Mouse (Mus musculus) retina, postnatal 7 days (tissue): Measurements from ENCODE around the gene Tmem200a.
"Not testable (repeated sequence)": the region's sequence is repeated elsewhere in the genome, so short reads cannot be mapped to it uniquely, and the experiment has no call there.

Source experiments
- DNase-seq: peaks from one replicate; pipeline ENCODE4 v3.0.0-alpha.2; 2012; ENCODE audit warnings: low read depth, low spot score

The Tmem200a gene

DNA sequence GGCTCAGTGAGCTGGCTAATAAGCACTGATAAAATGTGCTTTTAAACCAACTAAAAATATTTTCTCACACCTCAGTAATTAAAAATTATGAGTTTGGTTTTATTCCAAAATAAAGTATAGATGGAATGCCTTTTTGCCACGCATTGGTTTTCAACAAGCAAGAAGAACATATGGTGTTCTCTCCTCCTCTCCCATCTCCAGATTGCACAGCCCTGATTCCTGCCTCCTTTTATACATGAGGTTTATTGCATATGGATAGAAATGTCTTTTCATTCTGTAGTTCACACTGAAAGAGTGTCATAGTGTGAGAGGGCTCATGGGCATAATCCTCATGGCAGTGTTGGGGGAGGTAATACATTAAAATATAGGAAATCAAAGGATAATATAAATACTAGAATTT lies 96.2 kb downstream of the Tmem200a start:
- DNase-seq = no peak

- DNase-seq = no peak
These were observed 116.0 kb downstream of the Tmem200a start for GRCm38 (mm10) chr10:25962863-25963262.

- DNase-seq = no peak
These were observed 117.8 kb downstream of the Tmem200a start for GRCm38 (mm10) chr10:25961066-25961465.

- DNase-seq = no peak
These were observed 119.8 kb downstream of the Tmem200a start for GRCm38 (mm10) chr10:25958762-25959753.

- no peak for DNase-seq
These were observed 124.1 kb downstream of the Tmem200a start for GRCm38 (mm10) chr10:25954641-25955228.

- no peak for DNase-seq
These were observed 126.0 kb downstream of the Tmem200a start for GRCm38 (mm10) chr10:25952838-25953237.

DNA sequence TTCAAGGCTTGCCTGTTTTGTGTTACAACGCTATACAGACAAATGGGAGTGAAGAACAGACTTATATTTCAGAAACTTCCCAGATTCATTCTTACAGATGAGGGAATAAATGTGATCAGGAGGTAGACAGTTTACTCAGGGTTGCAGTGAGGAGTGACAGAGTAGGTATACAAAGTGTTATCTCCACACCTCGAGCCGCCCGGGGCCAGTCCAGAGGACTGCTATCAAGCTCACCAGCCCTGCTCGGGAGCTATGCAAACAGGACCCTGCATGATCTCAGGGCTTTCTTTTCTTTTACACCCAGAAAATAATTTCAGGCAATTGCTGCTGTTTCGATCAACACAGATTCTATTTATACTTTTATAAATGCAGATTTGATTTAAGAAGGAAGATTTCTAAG lies 126.7 kb downstream of the Tmem200a start:
- DNase-seq = no peak

- DNase-seq = no peak
These were observed 133.0 kb downstream of the Tmem200a start for GRCm38 (mm10) chr10:25945866-25946265.

- no peak for DNase-seq
These were observed 134.2 kb downstream of the Tmem200a start for GRCm38 (mm10) chr10:25944641-25945040.

DNA sequence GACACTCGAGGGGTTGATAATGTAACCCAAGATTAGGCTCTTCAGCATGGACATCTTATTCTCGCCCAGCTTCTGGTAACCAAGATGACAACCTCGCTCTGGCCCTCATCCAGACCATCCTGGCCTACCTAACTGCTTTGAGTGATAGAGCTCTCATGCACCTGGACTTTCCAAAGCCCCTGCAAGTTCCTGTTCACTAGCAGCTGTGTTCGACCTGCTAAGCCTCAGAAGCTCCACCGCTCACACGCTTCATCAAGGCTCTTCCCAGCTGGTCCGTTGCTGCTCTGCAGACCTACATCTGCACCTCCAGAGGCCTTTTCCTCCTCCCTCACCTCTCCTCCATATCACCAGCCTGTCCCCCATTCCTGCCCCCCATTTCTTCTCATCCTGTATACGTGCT lies 147.1 kb downstream of the Tmem200a start:
- DNase-seq = no peak

GRCm38 (mm10) chr10:25929401-25930150 lies 149.3 kb downstream of the Tmem200a start:
- DNase-seq = no peak

GRCm38 (mm10) chr10:25928861-25929368 lies 149.9 kb downstream of the Tmem200a start:
- no peak for DNase-seq

GRCm38 (mm10) chr10:25928448-25928786 lies 150.4 kb downstream of the Tmem200a start:
- no peak for DNase-seq

GRCm38 (mm10) chr10:25927553-25928447 lies 151.1 kb downstream of the Tmem200a start:
- DNase-seq = no peak

DNA sequence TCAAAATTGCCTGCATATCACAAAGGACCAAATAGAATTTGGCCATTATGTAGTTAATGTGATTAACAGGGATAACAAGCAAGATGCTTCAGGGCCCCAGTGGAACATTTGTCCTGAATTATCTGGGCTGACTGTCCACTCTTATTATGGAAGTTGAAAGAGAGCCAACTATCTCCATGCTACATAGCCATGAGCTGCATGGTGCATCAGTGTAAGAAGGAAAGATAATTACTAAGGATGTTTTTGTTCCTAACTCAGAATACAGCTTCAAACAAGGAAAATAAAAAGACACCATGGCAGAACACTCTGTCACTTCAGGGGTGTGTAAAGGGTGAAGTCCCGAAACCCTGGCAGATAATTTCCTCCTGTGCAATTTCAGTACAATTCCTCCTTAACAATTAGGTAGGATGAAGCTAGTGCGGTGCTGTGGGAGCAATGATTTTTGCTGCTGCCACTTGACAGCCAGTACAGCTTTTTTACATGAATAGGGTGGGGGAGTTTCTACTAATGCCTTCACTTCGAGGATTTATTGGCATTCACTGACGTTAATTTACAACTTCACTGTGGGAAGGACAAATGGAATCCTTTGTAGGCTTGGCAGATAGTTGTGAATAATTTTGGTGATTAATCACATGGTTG lies 158.1 kb downstream of the Tmem200a start:
- no peak for DNase-seq

DNA sequence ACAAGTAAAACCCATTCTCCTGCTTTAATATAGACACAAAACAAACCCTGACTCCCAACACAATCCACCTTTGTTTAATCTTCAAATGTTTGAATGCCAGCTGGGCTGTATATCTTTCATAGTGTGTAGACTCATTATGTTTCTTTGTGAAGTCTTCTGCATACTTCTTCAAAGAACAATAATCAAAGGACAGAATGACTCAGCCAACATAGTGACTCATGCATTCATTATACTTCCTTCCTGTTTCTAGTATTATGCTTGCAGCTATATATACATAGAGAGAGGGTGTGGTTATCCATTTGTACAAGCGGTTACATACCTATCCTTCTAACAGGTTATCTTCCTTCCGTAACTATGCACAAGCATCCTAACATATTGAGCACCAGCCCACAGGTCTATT lies 160.7 kb downstream of the Tmem200a start:
- no peak for DNase-seq

- DNase-seq = no peak
These were observed 168.6 kb downstream of the Tmem200a start for GRCm38 (mm10) chr10:25910270-25910669.

GRCm38 (mm10) chr10:25908027-25909012 lies 170.5 kb downstream of the Tmem200a start:
- DNase-seq = no peak

DNA sequence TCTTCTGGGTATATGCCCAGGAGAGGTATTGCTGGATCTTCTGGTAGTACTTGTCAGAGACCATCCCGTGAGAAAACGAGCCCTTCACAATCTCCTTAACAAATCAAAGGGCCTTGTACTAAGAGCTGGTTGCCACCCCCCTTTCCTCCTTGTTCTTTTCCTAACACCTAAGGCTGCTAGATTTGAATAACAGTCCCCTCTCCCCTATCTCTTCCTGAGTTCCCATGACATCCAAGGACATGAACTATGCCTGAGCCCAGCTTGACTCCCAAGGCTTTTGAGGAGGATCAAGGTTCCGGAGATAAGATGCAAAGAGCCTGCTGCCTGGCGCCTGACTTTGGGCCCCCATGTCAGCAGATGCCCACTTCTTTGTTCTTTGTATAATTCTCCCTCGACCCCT lies 184.7 kb downstream of the Tmem200a start:
- DNase-seq = not testable (repeated sequence)
